Mouse (Mus musculus) ES-E14 (cell line): Measurements from ENCODE around the gene Mrpl28. TPM values are rescaled to one million over a fixed set of nuclear protein-coding genes. Genes with fewer than 3 reads are reported as not detected.

Experiments
- DNase-seq: peaks from one replicate; pipeline ENCODE4 v3.0.0-alpha.2; 2013; ENCODE audit warnings: low read depth, low spot score
- H3K27ac ChIP-seq: 2 replicates; pipeline ENCODE4 v1.5.1; 2012; ENCODE audit warnings: low read depth, mild to moderate bottlenecking, low read length, moderate library complexity, mixed read lengths; ENCODE audit not compliant: poor library complexity, insufficient read depth, severe bottlenecking
- H3K36me3 ChIP-seq: 2 replicates; pipeline ENCODE4 v1.6.1; 2012; ENCODE audit warnings: mild to moderate bottlenecking, low read length, moderate library complexity, mixed read lengths; ENCODE audit not compliant: control insufficient read depth, poor library complexity, insufficient read depth, severe bottlenecking
- H3K4me1 ChIP-seq, 2 experiments: fragments of 150-350 bp in 1 of 2; sonication (generic) in 1 of 2; 2 replicates each; pipeline ENCODE4 v1.6.1; 2012; ENCODE audit warnings: low read length in 2 of 2, mild to moderate bottlenecking in 1 of 2, mixed read lengths in 1 of 2; ENCODE audit not compliant: control insufficient read depth in 2 of 2, insufficient read depth in 2 of 2, poor library complexity in 1 of 2
- H3K4me3 ChIP-seq, 2 experiments: fragments of 150-350 bp in 1 of 2; sonication (generic) in 1 of 2; 2 replicates each; pipeline ENCODE4 v1.5.1; 2012; ENCODE audit warnings: low read length in 2 of 2, low read depth in 1 of 2, mild to moderate bottlenecking in 1 of 2, mixed read lengths in 1 of 2; ENCODE audit not compliant: insufficient read depth in 1 of 2, poor library complexity in 1 of 2, severe bottlenecking in 1 of 2
- H3K9ac ChIP-seq: 2 replicates; pipeline ENCODE4 v1.6.1; 2012; ENCODE audit warnings: low read depth, mild to moderate bottlenecking, low read length, mixed read lengths; ENCODE audit not compliant: poor library complexity, insufficient read depth, severe bottlenecking
- H3K9me3 ChIP-seq: fragments of 150-350 bp; sonication (generic); 2 replicates; pipeline ENCODE4 v1.6.1; 2012; ENCODE audit warnings: low read depth, mild to moderate bottlenecking, low read length; ENCODE audit not compliant: control insufficient read depth, insufficient read depth
- CHD2 ChIP-seq: IDR thresholded peaks from 2 replicates; pipeline ENCODE4 v1.6.1; 2014; ENCODE audit warnings: mild to moderate bottlenecking, low read depth, low read length, inconsistent platforms
- HCFC1 ChIP-seq: IDR thresholded peaks from 2 replicates; pipeline ENCODE4 v1.6.1; 2012; ENCODE audit warnings: low read length, inconsistent platforms, borderline replicate concordance; ENCODE audit not compliant: insufficient read depth
- MAFK ChIP-seq: IDR thresholded peaks from 2 replicates; pipeline ENCODE4 v1.6.1; 2014; ENCODE audit warnings: mild to moderate bottlenecking, low read depth, low read length, inconsistent platforms; ENCODE audit not compliant: insufficient read depth
- ZC3H11A ChIP-seq: IDR thresholded peaks from 2 replicates; pipeline ENCODE4 v1.6.1; 2012; ENCODE audit warnings: low read depth, mild to moderate bottlenecking, inconsistent platforms, low read length, borderline replicate concordance
- ZNF384 ChIP-seq: IDR thresholded peaks from 2 replicates; pipeline ENCODE4 v1.6.1; 2012; ENCODE audit warnings: low read depth, low read length, inconsistent platforms
- in situ Hi-C, 2 experiments: fragments of 600-800 bp; cut with MboI; formaldehyde crosslinking; loops; one replicate each; pipeline ENCODE4 v1.15.1; 2025; ENCODE audit warnings: low sequenced_read_pairs in 2 of 2, inconsistent platforms in 1 of 2; ENCODE audit not compliant: unreplicated experiment in 2 of 2
- total RNA-seq: library from RNA; depleted of rRNA; stranded (reverse); fragments of 300-350 nt; gene quantifications from 2 replicates; pipeline ENCODE4 v1.2.3, GENCODE M21; 2012

Gene Mrpl28
- total RNA-seq, 1 experiment, result 154 TPM

DNA sequence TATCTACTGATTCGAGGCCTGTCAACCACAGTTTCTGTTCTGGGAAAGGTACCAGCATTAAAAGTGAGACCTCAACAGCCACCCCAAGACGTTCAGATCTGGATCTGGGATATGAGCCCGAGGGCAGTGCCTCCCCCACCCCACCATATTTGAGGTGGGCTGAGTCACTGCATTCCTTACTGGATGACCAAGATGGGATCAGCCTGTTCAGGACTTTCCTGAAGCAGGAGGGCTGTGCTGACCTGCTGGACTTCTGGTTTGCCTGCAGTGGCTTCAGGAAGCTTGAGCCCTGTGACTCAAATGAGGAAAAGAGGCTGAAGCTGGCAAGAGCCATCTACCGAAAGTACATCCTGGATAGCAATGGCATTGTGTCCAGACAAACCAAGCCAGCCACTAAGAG is 19.5 kb downstream of the Mrpl28 start:
- no peak for DNase-seq
- H3K9me3 ChIP-seq, result no peaks in the 10 kb centered on the region
- no peak overlapping the region for H3K27ac ChIP-seq
- TF ChIP-seq MAFK, result no peak
- no peak for TF ChIP-seq ZC3H11A
- TF ChIP-seq CHD2, result no peak
- no peak for TF ChIP-seq HCFC1
- no peak for TF ChIP-seq ZNF384
- H3K4me1 ChIP-seq, result peaks cover 0 to 3% of the 10 kb centered on the region in 2 experiments; a peak in 1 of 4 replicates
- H3K9ac ChIP-seq, result no peak overlapping the region
- H3K36me3 ChIP-seq, result peaks cover 10% of the 10 kb centered on the region
- in situ Hi-C loops, result no loop called here
- no peak overlapping the region for H3K4me3 ChIP-seq

DNA sequence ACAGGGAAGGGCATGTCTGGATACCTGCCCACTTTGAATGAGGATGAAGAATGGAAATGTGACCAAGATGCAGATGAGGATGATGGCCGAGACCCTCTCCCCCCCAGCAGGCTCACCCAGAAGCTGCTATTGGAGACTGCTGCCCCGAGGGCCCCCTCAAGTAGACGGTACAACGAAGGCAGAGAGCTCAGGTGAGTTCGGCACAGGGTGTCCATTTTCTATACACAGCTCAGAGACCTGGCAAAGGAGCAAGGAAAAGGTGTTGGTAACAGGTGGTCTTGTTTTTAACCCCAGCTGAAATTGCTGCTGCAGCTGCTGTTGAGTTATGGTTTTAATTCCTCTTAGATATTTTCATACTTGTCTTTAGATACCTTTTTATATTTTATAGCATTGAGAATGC is 20.1 kb downstream of the Mrpl28 start:
- in situ Hi-C loops, result no loop called here
- DNase-seq, result no peak
- H3K4me1 ChIP-seq, result no peaks in the 10 kb centered on the region
- H3K36me3 ChIP-seq, result peaks cover 10% of the 10 kb centered on the region
- no peak overlapping the region for H3K4me3 ChIP-seq
- no peak overlapping the region for H3K27ac ChIP-seq
- TF ChIP-seq ZC3H11A, result no peak
- TF ChIP-seq CHD2, result no peak
- no peak for TF ChIP-seq ZNF384
- no peak for TF ChIP-seq MAFK
- no peak for TF ChIP-seq HCFC1
- no peaks in the 10 kb centered on the region for H3K9me3 ChIP-seq
- no peak overlapping the region for H3K9ac ChIP-seq

DNA sequence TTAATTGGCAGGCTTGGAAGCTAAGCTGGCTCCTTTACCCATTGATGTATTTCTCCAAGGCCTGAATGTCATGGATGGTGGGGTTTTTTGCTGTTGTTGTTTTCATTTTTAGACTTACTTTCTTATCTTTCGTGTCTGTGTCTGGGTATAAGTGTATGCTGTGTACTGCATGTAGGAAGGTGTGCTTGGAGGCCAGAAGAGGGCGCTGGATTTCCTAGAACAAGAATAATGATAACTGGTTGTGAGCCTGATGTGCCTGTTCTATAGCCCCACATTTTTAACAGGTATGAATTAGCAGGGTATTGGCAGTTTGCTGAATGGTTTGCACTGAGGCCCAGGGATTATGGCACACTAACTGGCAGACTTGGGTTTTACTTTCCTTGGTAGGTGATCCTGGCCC is 25.8 kb downstream of the Mrpl28 start:
- in situ Hi-C loops, result no loop called here
- H3K9me3 ChIP-seq, result no peaks in the 10 kb centered on the region

DNA sequence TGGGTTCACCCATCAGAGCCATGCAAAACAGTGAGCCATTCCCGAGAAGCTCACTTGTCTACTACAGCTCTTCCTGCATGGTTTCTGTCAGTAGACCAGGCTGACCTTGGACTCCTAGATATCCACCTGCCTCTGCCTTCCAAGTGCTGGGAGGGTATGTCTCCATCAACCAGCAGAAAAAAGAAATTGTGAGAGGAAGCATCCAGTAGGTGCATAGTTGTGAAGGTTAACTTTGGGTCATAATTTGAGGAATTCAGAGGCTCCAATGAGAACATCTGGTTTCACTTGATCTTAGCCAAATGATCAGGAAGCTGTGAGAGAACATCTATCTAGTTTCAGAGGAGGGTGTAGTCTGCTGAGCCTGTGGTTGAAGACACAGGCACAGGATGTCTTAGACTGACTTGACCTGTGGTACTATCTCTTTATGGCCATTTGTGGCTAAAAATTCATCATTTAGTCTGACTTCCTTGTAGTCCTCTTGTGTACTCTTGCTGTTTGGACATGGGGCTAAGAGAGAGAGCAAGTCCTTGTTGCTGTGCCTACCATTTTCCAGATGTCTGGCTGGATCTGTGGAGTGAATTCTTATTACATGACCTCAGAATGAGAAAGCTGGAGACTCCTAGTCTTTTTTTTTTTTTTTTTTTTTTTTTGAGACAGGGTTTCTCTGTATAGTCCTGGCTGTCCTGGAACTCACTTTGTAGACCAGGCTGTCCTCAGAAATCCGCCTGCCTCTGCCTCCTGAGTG is 28.8 kb downstream of the Mrpl28 start:
- Histone ChIP-seq H3K4me1 (no peaks in the 10 kb centered on the region), H3K36me3 (peaks cover 3% of the 10 kb centered on the region), H3K4me3 (no peak overlapping the region), H3K27ac (no peak overlapping the region), H3K9me3 (no peaks in the 10 kb centered on the region), H3K9ac (no peak overlapping the region)
- no peak for DNase-seq
- in situ Hi-C loops, result no loop called here
- TF ChIP-seq ZC3H11A (no peak), CHD2 (no peak), MAFK (no peak), HCFC1 (no peak), ZNF384 (no peak)

More for the DNA sequence above, 25.8 kb downstream of the Mrpl28 start:
- Histone ChIP-seq H3K9ac (no peak overlapping the region), H3K36me3 (peaks cover 3% of the 10 kb centered on the region; the same call in 1 of the 2 replicates), H3K4me3 (no peak overlapping the region), H3K27ac (no peak overlapping the region), H3K4me1 (no peaks in the 10 kb centered on the region)
- DNase-seq, result peak; percentile 26
- no peak for TF ChIP-seq MAFK
- TF ChIP-seq CHD2, result no peak
- no peak for TF ChIP-seq ZC3H11A
- no peak for TF ChIP-seq HCFC1

DNA sequence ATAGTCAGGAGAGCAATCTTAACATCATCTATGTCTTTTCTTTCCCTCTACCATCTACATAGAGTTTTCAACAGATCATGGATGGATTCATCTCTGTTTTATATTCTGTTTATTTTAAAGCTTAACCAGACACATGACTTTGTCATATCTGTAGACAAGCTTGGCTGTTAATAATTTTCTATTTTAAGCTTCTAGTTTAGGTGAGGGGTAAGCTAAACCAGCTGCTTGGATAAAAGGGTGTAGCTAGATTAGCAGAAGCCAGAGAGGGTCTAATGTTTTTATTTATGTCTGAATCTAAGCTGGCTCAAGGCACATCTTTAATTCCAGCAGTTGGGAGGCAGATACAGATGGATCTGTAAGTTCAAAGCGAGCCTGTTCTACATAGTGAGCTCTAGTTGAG is 39.4 kb downstream of the Mrpl28 start:
- no peak for TF ChIP-seq CHD2
- no peak for TF ChIP-seq HCFC1
- TF ChIP-seq MAFK, result no peak
- TF ChIP-seq ZC3H11A, result no peak
- TF ChIP-seq ZNF384, result no peak
- Histone ChIP-seq H3K4me1 (no peaks in the 10 kb centered on the region), H3K9me3 (no peaks in the 10 kb centered on the region), H3K4me3 (no peak overlapping the region), H3K27ac (no peak overlapping the region), H3K36me3 (peaks cover 2% of the 10 kb centered on the region; the same call in 1 of the 2 replicates), H3K9ac (no peak overlapping the region)
- in situ Hi-C loops, result no loop called here
- no peak for DNase-seq
